Mouse (Mus musculus) ES-Bruce4 (cell line): ENCODE results near the gene Rela.

Experiments
- CTCF ChIP-seq: IDR thresholded peaks from one replicate; pipeline ENCODE4 v1.8.1; 2011; ENCODE audit warnings: low read depth, low read length
- EP300 ChIP-seq: IDR thresholded peaks from 2 replicates; pipeline ENCODE4 v1.6.1; 2011; ENCODE audit warnings: low read depth, low read length; ENCODE audit not compliant: insufficient read depth
- POLR2A ChIP-seq: IDR thresholded peaks from one replicate; pipeline ENCODE4 v1.8.1; 2011; ENCODE audit warnings: low read length; ENCODE audit not compliant: insufficient read depth

GRCm38 (mm10) chr19:5686437-5686836, 49.2 kb downstream of the Rela start:
- no peak for TF ChIP-seq POLR2A
- TF ChIP-seq EP300: no peak
- no peak for TF ChIP-seq CTCF
